Mouse (Mus musculus) liver, postnatal 0 days (tissue): ENCODE measurements at regions not wholly inside any gene's neighbourhood (a gene's known extent, or its start where the extent isn't known, plus 50 kb on each side); places are given as distances from the start of the nearest gene placed in this dataset.

Source experiments
- ATAC-seq: fragments of 200-750 bp; cut with Nextera tagmentation; 2 replicates; pipeline ENCODE4 v1.8.0; 2017; ENCODE audit warnings: mild to moderate bottlenecking, moderate library complexity
- DNase-seq: peaks from one replicate; pipeline ENCODE4 v3.0.0-alpha.2; 2016
- H3K27ac ChIP-seq: fragments of 300-500 bp; sonication (generic); 2 replicates; pipeline ENCODE4 v1.5.1; 2014; ENCODE audit warnings: antibody characterized with exemption, moderate library complexity, mild to moderate bottlenecking, low read depth
- H3K27me3 ChIP-seq: fragments of 300-500 bp; sonication (generic); 2 replicates; pipeline ENCODE4 v1.6.1; 2014; ENCODE audit warnings: low read length, control low read depth, mixed read lengths; ENCODE audit not compliant: insufficient read depth
- H3K36me3 ChIP-seq: fragments of 300-500 bp; sonication (generic); replicated peaks from 2 replicates; pipeline ENCODE4 v1.6.1; 2014; ENCODE audit warnings: mild to moderate bottlenecking, control low read depth, low read length, moderate library complexity, mixed read lengths; ENCODE audit not compliant: insufficient read depth
- H3K4me1 ChIP-seq: fragments of 300-500 bp; sonication (generic); 2 replicates; pipeline ENCODE4 v1.6.1; 2014; ENCODE audit warnings: antibody characterized with exemption, mild to moderate bottlenecking, control low read depth; ENCODE audit not compliant: insufficient read depth
- H3K4me2 ChIP-seq: fragments of 300-500 bp; sonication (generic); 2 replicates; pipeline ENCODE4 v1.6.1; 2014; ENCODE audit warnings: low read depth, mild to moderate bottlenecking, low read length, moderate library complexity, mixed read lengths
- H3K4me3 ChIP-seq: fragments of 300-500 bp; sonication (generic); 2 replicates; pipeline ENCODE4 v1.5.1; 2014; ENCODE audit warnings: low read depth, low read length
- H3K9ac ChIP-seq: fragments of 300-500 bp; sonication (generic); replicated peaks from 2 replicates; pipeline ENCODE4 v1.6.1; 2014; ENCODE audit warnings: mild to moderate bottlenecking, moderate library complexity
- H3K9me3 ChIP-seq: fragments of 300-500 bp; sonication (generic); 2 replicates; pipeline ENCODE4 v1.6.1; 2016; ENCODE audit warnings: mild to moderate bottlenecking, control low read depth, low read length, mixed read lengths
- CTCF ChIP-seq: sonication (generic); IDR thresholded peaks from 2 replicates; pipeline ENCODE4 v1.5.1; 2016; ENCODE audit warnings: antibody characterized with exemption, low read depth
- EP300 ChIP-seq: IDR thresholded peaks from 2 replicates; pipeline ENCODE4 v1.6.1; 2016; ENCODE audit warnings: antibody characterized with exemption, low read depth, mild to moderate bottlenecking
- WGBS: fragments of 180-500 bp; shearing (Covaris S2); extraction: QIAGEN DNeasy Blood & Tissue Kit; methylation state at CpG from one replicate; pipeline ENCODE4 v1.1.7; 2014; ENCODE audit not compliant: insufficient replicate concordance; 5-methylcytosine and 5-hydroxymethylcytosine counted together

DNA sequence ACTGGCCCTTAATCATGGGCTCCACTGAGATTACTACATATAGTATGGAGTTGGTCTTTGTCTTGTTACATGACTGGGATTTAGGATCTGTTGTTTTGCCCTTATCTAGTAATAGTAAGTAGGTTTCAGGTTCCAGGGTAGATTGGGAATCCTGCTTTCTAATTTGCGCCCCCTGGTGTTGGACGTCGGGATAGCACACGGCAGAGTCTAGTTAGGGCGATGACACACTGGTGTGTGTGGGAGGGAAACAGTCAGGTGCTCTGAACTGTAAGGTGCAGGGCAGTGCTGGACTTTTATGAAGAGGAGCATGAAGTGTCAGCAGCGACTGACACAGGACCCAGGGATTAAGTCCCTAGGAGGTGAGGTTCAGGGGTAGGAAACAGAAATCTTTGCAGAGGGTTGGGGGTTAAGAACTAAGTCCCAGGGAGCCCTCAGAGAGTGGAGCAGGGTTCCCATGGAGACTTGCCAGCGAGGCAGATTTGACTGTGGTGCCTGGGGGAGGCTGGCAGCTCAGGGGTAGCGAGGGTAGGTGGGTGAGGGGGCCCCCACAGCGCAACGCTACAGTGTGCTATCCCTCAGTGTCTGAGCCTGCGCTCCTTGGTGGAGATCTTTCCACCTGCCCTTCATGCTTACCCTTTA lies 189.2 kb downstream of the Med10 start:
- peak; percentile 84 for TF ChIP-seq CTCF
- no peak for TF ChIP-seq EP300
- H3K4me3 ChIP-seq = no peak overlapping the region
- no peak overlapping the region for H3K4me2 ChIP-seq
- ATAC-seq (no peak), DNase-seq (peak; percentile 69)
- no peak overlapping the region for H3K9ac ChIP-seq
- H3K27me3 ChIP-seq = no peaks in the 10 kb centered on the region
- 30% methylated on average over 11 of the region's 11 CpGs for WGBS
- H3K4me1 ChIP-seq = no peaks in the 10 kb centered on the region
- no peaks in the 10 kb centered on the region for H3K9me3 ChIP-seq
- no peaks in the 10 kb centered on the region for H3K36me3 ChIP-seq
- H3K27ac ChIP-seq = no peak overlapping the region

DNA sequence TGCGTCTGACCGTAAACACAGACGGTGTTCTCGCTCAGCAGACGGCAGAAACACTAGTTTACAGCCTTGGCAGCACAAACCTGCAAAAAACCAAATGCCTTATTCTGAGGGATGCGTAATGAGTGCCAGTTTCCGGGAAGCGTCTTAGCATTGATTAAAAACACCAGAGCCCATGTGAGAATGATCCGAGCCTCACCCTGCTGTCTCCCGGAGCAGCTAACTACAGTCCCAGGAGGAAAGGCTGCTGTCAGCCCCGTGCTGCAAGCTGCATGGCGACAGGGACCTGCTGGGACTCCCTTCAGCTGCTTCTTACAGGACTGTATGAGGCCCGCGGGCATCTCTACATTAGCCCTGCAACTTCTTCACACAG lies 189.7 kb downstream of the Med10 start:
- Histone ChIP-seq H3K4me1 (no peaks in the 10 kb centered on the region), H3K9ac (no peak overlapping the region), H3K4me2 (no peak overlapping the region), H3K27me3 (no peaks in the 10 kb centered on the region), H3K9me3 (no peaks in the 10 kb centered on the region), H3K27ac (no peak overlapping the region), H3K4me3 (no peak overlapping the region), H3K36me3 (no peaks in the 10 kb centered on the region)
- DNase-seq (no peak), ATAC-seq (no peak)
- TF ChIP-seq EP300 (no peak), CTCF (no peak)
- WGBS = 57% methylated on average over 14 of the region's 14 CpGs

- Histone ChIP-seq H3K4me2 (no peak overlapping the region), H3K27ac (no peak overlapping the region), H3K4me1 (no peaks in the 10 kb centered on the region), H3K27me3 (no peaks in the 10 kb centered on the region), H3K4me3 (no peak overlapping the region), H3K9me3 (no peaks in the 10 kb centered on the region), H3K9ac (no peak overlapping the region), H3K36me3 (no peaks in the 10 kb centered on the region)
- ATAC-seq (no peak), DNase-seq (no peak)
- 82% methylated on average over 15 of the region's 15 CpGs for WGBS
- TF ChIP-seq EP300 (no peak), CTCF (no peak)
These were observed 201.4 kb downstream of the Med10 start for GRCm38 (mm10) chr13:70003591-70003990.

DNA sequence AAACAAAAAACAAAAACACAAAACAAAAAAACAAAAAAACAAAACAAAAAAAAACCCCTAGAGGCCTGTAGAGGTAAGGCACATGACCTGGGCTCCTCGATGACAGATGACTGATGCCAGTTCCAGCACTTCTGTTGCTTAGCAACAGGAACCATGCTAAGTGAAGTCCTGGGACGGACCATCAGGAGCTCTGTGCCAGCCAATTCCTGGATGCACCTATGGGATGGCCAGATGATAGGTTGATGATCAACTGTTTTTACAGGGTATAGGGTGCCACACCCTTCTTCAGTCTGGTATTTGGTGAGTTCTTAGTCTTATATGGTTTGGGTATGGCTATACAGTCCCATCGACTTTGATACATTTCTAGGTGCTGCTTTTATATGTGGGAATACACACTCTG lies 209.9 kb downstream of the Med10 start:
- 51% methylated on average over 3 of the region's 3 CpGs for WGBS
- Histone ChIP-seq H3K4me1 (no peaks in the 10 kb centered on the region), H3K27ac (no peak overlapping the region), H3K27me3 (no peaks in the 10 kb centered on the region), H3K36me3 (no peaks in the 10 kb centered on the region), H3K9me3 (no peaks in the 10 kb centered on the region), H3K4me3 (no peak overlapping the region), H3K4me2 (no peak overlapping the region), H3K9ac (no peak overlapping the region)
- DNase-seq (no peak), ATAC-seq (no peak)
- no peak for TF ChIP-seq CTCF
- TF ChIP-seq EP300 = no peak

DNA sequence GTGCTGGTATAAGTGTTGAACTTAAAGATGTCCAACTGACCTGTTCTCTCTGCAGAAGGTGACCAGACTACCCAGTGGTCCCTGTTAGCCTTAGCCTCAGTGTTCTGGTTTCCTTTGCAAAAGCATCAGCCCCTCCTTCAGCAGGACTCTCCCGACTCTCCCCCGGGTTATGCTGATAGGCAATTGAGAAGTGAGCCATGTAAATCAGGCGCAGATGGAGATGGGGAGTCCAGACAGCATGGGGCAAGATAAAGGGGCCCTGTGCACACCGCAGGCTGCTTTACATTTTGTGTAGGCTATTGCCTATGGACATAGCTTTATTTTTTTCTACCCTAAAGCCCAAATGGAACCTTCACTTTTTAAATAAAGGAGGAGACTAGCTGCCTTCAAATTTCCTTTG lies 213.0 kb downstream of the Med10 start:
- no peak overlapping the region for H3K4me2 ChIP-seq
- no peak overlapping the region for H3K27ac ChIP-seq
- no peaks in the 10 kb centered on the region for H3K4me1 ChIP-seq
- no peaks in the 10 kb centered on the region for H3K36me3 ChIP-seq
- no peaks in the 10 kb centered on the region for H3K27me3 ChIP-seq
- H3K4me3 ChIP-seq = no peak overlapping the region
- ATAC-seq (no peak), DNase-seq (no peak)
- no peak overlapping the region for H3K9ac ChIP-seq
- whole genome bisulfite sequencing = 52% methylated on average over 4 of the region's 4 CpGs
- H3K9me3 ChIP-seq = no peaks in the 10 kb centered on the region
- TF ChIP-seq EP300 (no peak), CTCF (no peak)

GRCm38 (mm10) chr13:70017535-70017934 lies 215.3 kb downstream of the Med10 start:
- Histone ChIP-seq H3K4me2 (no peak overlapping the region), H3K9me3 (no peaks in the 10 kb centered on the region), H3K27me3 (no peaks in the 10 kb centered on the region), H3K27ac (no peak overlapping the region), H3K36me3 (no peaks in the 10 kb centered on the region), H3K4me1 (no peaks in the 10 kb centered on the region), H3K9ac (no peak overlapping the region), H3K4me3 (no peak overlapping the region)
- ATAC-seq = no peak
- 62% methylated on average over 5 of the region's 5 CpGs for WGBS
- TF ChIP-seq EP300 (no peak), CTCF (no peak)
- DNase-seq = no peak
